Mouse (Mus musculus): ENCODE measurements around the gene Wwox.

DNA sequence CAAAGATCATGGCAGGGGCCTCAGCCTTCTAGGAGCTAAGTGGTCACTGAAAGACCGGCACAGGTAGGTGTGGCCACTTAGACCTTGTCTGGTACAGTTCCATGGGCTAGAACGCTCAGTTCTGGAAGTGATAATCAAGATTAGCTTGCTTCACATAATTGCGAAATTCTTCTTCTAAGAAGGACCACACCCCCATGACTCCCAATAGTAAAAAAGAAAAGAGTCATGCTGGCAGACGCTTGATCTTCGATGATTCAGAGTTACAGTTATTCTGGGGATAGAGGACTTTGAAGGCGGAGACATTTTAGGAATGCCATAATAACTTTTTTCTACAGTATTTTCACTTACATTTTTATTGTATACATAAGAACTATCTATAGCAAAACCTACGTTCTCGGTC lies 716.7 kb downstream of the Wwox start:
- TF ChIP-seq POLR2A (IDR thresholded peaks at IDR 0.05; ENCODE audit: borderline replicate concordance, control insufficient read depth, low read depth, low read length) (no peak), CTCF (IDR thresholded peaks at IDR 0.05; ENCODE audit: control insufficient read depth, insufficient read depth, low read length) (no peak)
